Mouse (Mus musculus) liver, embryonic 16.5 days (tissue): ENCODE results near the gene Matn1. TPM values are rescaled to one million over a fixed set of nuclear protein-coding genes. Genes with fewer than 3 reads are reported as not detected.

Experiments
- ATAC-seq: fragments of 200-750 bp; cut with Nextera tagmentation; 2 replicates; pipeline ENCODE4 v1.8.0; 2017; ENCODE audit warnings: low read depth, mild to moderate bottlenecking, moderate number of reproducible peaks, moderate library complexity
- H3K27ac ChIP-seq: fragments of 300-500 bp; sonication (generic); 2 replicates; pipeline ENCODE4 v1.5.1; 2014; ENCODE audit warnings: mild to moderate bottlenecking, low read length
- H3K27me3 ChIP-seq: fragments of 300-500 bp; sonication (generic); 2 replicates; pipeline ENCODE4 v1.6.1; 2014; ENCODE audit warnings: low read depth, low read length, mixed read lengths; ENCODE audit not compliant: control insufficient read depth, insufficient read depth
- H3K36me3 ChIP-seq: fragments of 300-500 bp; sonication (generic); 2 replicates; pipeline ENCODE4 v1.6.1; 2014; ENCODE audit warnings: mild to moderate bottlenecking; ENCODE audit not compliant: control insufficient read depth, insufficient read depth
- H3K4me1 ChIP-seq: fragments of 300-500 bp; sonication (generic); 2 replicates; pipeline ENCODE4 v1.6.1; 2014; ENCODE audit warnings: low read depth, low read length, mixed read lengths; ENCODE audit not compliant: control insufficient read depth
- H3K4me2 ChIP-seq: fragments of 300-500 bp; sonication (generic); 2 replicates; pipeline ENCODE4 v1.6.1; 2014; ENCODE audit warnings: low read depth, low read length, mixed read lengths
- H3K4me3 ChIP-seq: fragments of 300-500 bp; sonication (generic); 2 replicates; pipeline ENCODE4 v1.5.1; 2014; ENCODE audit warnings: low read depth, mild to moderate bottlenecking, low read length
- H3K9ac ChIP-seq: fragments of 300-500 bp; sonication (generic); 2 replicates; pipeline ENCODE4 v1.6.1; 2014; ENCODE audit warnings: low read depth, low read length
- H3K9me3 ChIP-seq: fragments of 300-500 bp; sonication (generic); replicated peaks from 2 replicates; pipeline ENCODE4 v1.6.1; 2016; ENCODE audit warnings: low read length; ENCODE audit not compliant: control insufficient read depth
- WGBS: fragments of 180-500 bp; shearing (Covaris S2); extraction: QIAGEN DNeasy Blood & Tissue Kit; methylation state at CpG from one replicate; pipeline ENCODE4 v1.1.7; 2014; ENCODE audit not compliant: insufficient replicate concordance; 5-methylcytosine and 5-hydroxymethylcytosine counted together
- polyA plus RNA-seq: library from polyadenylated mRNA; unstranded; fragments of >200 nt; fragmentation: Nextera tagmentation; extraction: Ambion mirVana; gene quantifications from 2 replicates; pipeline ENCODE4 v1.2.1, GENCODE M21; 2015

The Matn1 gene
- polyA plus RNA-seq, 1 experiment from 2014 or later = 0.04 TPM

DNA sequence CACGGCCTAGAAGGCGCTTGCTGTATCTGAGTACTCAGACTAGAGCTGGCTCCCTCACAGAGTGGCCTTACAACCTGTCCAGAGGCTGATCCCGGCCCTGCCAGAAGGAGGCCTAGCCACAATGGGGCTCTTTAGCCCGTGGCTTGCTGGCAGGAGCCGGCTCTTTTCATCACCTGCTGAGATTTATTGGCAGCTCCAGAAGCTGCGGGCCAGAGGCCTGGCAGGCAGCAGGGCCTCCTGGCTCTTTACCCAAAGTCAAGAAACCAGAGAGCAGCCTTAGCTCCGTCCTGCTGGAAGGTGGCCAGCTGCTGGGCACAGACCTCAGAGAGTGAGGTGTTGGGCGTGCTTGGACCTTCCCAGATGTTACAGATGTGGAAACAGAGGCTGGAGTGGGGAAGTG, 37.9 kb upstream of the Matn1 start:
- H3K4me3 ChIP-seq = no peak overlapping the region
- WGBS = 59% methylated on average over 8 of the region's 8 CpGs
- H3K36me3 ChIP-seq = no peaks in the 10 kb centered on the region
- no peaks in the 10 kb centered on the region for H3K27me3 ChIP-seq
- no peak overlapping the region for H3K27ac ChIP-seq
- no peak for ATAC-seq
- H3K4me1 ChIP-seq = peaks cover 9% of the 10 kb centered on the region
- no peak overlapping the region for H3K4me2 ChIP-seq
- no peaks in the 10 kb centered on the region for H3K9me3 ChIP-seq
- H3K9ac ChIP-seq = no peak overlapping the region

DNA sequence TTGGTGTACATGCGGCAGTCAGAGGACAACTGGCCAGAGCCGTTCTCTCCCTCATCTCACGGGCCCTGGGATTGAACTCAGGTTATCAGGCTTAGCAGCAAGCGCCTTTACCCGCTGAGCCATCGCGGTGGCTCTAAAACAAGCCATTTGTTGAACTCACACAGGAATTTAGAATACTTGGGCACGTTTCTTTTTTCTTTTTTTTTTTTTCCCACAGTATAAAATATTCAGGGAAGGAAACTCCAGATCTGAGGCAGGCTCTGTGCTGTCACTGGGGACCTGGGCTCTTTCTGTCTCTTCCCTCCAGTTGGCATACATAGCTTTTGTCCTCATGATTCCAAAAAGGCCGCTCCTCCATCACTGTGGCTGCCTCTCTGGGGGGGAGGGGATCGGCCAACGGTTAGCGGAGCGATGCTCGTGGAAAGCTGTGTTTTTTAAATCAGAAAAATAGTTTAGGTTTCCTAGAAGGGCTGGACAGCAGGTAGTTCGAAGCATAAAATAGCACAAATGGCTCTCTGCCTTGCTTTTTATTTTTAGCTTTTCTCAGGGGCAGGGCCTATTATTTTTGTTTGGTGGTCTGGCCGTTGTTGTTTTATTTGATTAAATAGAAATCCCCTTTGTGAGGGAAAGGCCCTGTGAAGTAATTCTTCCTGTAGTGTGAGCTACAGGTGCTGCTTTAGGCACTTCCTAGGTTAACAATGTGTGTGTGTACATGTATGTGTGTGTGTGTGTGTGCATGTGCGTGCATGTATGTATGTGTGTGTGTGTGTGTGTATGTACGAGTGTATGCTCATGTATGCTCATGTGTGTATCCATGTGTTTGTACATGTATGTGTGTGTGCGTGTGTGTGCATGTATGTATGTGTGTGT, 36.8 kb upstream of the Matn1 start:
- ATAC-seq = no peak
- H3K4me3 ChIP-seq = no peak overlapping the region
- no peaks in the 10 kb centered on the region for H3K27me3 ChIP-seq
- H3K27ac ChIP-seq = no peak overlapping the region
- WGBS = 75% methylated on average over 19 of the region's 19 CpGs
- no peak overlapping the region for H3K9ac ChIP-seq
- no peaks in the 10 kb centered on the region for H3K36me3 ChIP-seq
- peaks cover 6% of the 10 kb centered on the region for H3K4me1 ChIP-seq
- no peak overlapping the region for H3K4me2 ChIP-seq
- H3K9me3 ChIP-seq = no peaks in the 10 kb centered on the region

DNA sequence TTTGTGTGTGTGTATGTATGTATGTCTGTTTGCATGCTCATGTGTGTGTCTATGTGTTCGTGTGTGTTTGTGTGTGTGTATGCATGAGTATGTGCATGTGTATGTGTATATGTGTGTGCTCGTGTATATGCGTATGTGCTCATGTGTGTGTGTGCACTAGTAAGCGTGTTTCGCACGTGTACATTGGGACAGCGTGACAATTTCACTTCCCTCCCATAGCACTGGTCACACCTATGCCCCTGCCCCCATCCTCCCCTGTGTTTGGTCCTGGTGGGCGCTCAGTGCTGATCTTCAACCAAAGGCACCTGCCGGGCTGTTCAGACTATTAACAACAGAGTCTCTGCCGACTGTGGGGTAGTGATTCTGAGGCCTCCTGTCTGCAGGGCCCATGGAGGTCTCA, 36.1 kb upstream of the Matn1 start:
- Histone ChIP-seq H3K36me3 (no peaks in the 10 kb centered on the region), H3K4me2 (no peak overlapping the region), H3K27ac (no peak overlapping the region), H3K4me3 (no peak overlapping the region), H3K9ac (no peak overlapping the region), H3K4me1 (peaks cover 6% of the 10 kb centered on the region), H3K9me3 (no peaks in the 10 kb centered on the region), H3K27me3 (no peaks in the 10 kb centered on the region)
- ATAC-seq = no peak
- WGBS = 80% methylated on average over 10 of the region's 10 CpGs

DNA sequence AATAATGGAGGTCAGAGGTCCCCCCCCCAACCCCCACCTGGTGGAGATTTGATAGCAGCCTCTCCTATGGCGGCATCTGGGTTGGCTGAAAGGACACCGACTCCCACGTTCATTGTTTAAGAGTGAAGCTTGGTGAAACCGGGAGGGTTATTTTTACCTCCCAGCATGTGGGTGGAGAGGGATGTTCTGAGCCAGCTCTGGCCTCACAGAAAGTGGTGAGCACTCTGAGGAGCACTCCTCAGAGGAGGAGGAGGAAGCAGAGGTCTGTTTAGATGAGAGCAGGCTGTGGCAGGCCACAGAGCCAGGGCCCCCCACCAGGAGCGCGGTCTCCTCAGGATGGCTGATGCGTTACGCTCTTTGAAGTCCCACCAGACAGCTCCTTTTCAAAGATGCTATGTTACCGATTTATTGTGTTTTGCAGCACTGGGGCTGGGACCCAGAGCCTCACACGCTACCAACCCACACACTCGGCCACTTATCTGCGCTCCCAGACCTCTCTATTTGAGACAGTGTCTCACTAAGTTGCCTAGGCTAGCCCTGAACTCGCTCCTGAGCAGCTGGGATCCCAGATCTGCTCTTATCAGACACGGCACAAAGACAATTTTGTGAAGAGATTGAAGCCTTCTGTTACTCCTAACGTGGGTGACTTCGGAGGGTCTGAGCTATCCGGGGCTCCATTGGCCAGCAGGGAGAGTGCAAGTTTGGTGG, 34.9 kb upstream of the Matn1 start:
- Histone ChIP-seq H3K9ac (no peak overlapping the region), H3K4me3 (no peak overlapping the region), H3K36me3 (no peaks in the 10 kb centered on the region), H3K4me2 (no peak overlapping the region), H3K27me3 (no peaks in the 10 kb centered on the region), H3K27ac (no peak overlapping the region), H3K9me3 (no peaks in the 10 kb centered on the region), H3K4me1 (peaks cover 6% of the 10 kb centered on the region)
- peak; percentile 31; the same call in 1 of the 2 replicates for ATAC-seq
- 24% methylated on average over 17 of the region's 17 CpGs for WGBS

DNA sequence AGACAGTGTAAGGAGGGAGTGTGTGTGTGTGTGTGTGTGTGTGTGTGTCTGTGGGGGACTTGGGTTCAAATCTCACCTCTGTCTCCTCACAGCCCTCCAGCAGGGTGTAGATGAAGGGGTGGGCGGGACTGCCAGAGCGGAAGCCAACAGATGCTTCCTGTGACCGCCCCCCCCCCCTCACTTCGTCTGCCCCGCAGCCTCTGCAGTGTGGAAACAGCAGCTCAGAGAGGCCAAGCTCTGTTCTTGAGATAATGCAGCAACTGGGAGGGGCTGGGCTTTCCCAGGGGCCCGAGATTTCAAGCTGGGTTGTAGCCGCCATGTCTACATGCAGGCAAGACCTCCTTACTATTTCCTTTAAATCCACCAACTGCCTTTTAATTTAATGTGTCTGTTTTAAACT, 33.5 kb upstream of the Matn1 start:
- ATAC-seq = peak; percentile 16; the same call in 1 of the 2 replicates
- H3K4me2 ChIP-seq = no peak overlapping the region
- H3K4me3 ChIP-seq = no peak overlapping the region
- H3K9me3 ChIP-seq = no peaks in the 10 kb centered on the region
- 9% methylated on average over 7 of the region's 7 CpGs for WGBS
- H3K27me3 ChIP-seq = no peaks in the 10 kb centered on the region
- H3K36me3 ChIP-seq = no peaks in the 10 kb centered on the region
- H3K27ac ChIP-seq = no peak overlapping the region
- H3K4me1 ChIP-seq = peaks cover 6% of the 10 kb centered on the region
- no peak overlapping the region for H3K9ac ChIP-seq

DNA sequence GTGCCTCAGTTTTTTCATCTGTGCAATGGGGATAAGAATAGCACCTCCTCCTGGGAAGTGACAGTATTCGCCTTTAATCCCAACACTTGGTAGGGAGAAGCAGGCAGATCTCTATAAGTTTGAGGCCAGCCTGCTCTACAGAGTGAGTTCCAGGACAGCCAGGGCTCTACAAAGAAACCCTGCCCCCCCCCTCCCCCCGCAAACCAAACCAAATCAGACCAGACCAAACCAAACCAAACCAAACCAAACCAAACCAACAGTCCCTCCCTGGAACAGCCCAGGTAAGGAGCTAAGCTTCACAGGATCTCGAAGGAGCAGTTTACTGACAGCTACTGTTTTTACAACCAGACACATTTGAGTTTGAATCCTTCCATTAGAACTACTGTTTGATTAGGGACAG, 31.6 kb upstream of the Matn1 start:
- Histone ChIP-seq H3K27ac (no peak overlapping the region), H3K4me1 (peaks cover 6% of the 10 kb centered on the region), H3K4me2 (no peak overlapping the region), H3K36me3 (no peaks in the 10 kb centered on the region), H3K9me3 (no peaks in the 10 kb centered on the region), H3K9ac (no peak overlapping the region), H3K4me3 (no peak overlapping the region), H3K27me3 (no peaks in the 10 kb centered on the region)
- 38% methylated on average over 3 of the region's 3 CpGs for WGBS
- no peak for ATAC-seq

DNA sequence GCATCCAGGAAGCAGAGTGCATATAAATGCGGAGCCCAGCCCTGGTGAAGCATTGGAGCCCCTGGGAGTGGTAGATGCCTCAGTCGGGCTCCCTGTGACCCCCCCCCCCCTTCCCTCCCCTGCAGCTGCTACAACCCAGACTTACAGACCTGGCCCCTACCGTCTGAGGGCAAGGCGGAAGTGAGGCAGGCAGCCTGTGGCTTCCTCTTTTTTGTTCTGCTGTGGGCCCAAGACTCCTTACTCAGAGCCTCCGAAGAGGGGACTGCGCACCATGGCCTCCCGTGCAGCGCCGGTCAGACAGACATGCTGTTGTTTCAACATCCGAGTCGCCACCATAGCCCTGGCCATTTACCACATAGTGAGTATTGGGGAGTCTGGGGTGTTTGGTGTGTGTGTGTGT, 31.1 kb upstream of the Matn1 start, which contains the start of gene Laptm5:
Laptm5 (plus strand) TSS at position 49 of the 400 bp plus-strand sequence.
- Histone ChIP-seq H3K4me3 (peak within 1 kb of the TSS; percentile 46), H3K27ac (peak within 1 kb of the TSS; percentile 71), H3K9me3 (no peaks in the 10 kb centered on the region), H3K36me3 (no peaks in the 10 kb centered on the region), H3K9ac (peak within 1 kb of the TSS; percentile 42), H3K4me2 (peak within 1 kb of the TSS; percentile 20; the same call in 1 of the 2 replicates), H3K4me1 (peaks cover 6% of the 10 kb centered on the region), H3K27me3 (no peaks in the 10 kb centered on the region)
- peak; percentile 47; the same call in 1 of the 2 replicates for ATAC-seq
- WGBS = 19% methylated on average over 11 of the region's 11 CpGs

DNA sequence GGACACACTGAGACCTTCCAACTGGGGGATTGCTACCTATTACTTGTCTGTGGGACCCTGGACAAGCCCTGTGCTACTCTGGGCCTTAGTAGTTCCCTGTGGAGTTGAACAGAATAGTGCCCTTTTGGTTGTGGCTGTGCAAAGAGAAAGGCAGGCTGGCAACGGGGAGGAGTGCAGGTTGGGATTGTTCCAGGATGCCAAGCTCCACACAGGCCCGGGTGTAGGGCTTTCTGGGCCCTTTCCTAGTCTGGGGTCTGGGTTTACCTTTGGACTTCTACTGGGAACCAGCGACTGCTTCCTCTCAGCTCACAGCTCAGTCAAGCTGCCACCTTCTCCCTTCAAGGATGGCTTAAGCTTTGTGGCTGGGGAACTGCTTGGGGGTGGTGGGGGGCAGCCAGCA, 30.7 kb upstream of the Matn1 start:
- ATAC-seq = no peak
- H3K9ac ChIP-seq = peak overlapping the region; percentile 42
- H3K36me3 ChIP-seq = no peaks in the 10 kb centered on the region
- H3K4me1 ChIP-seq = peaks cover 6% of the 10 kb centered on the region
- H3K27ac ChIP-seq = peak overlapping the region; percentile 71
- 3% methylated on average over 3 of the region's 3 CpGs for WGBS
- peak overlapping the region; percentile 46 for H3K4me3 ChIP-seq
- peak overlapping the region; percentile 20; the same call in 1 of the 2 replicates for H3K4me2 ChIP-seq
- H3K27me3 ChIP-seq = no peaks in the 10 kb centered on the region
- H3K9me3 ChIP-seq = no peaks in the 10 kb centered on the region

DNA sequence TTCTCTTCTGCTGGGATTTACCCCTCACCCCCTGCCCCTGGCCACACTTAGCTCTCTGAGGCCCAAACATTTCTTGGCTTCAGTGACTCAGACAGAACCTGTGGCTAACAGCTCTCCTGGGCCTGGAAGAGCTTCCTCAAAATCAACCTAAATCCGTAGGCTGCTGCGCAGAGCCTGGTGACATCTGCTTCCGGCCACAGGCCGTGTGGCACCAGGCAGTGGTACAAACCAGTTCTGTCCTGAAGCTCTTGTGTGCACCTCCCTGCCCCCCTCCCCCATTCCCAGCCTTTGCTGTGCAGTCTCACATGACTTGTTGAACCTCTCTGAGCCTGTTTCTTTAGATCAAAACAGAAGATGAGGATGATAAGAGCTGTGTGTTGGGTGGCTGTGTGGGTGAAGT, 30.2 kb upstream of the Matn1 start:
- H3K27ac ChIP-seq = peak overlapping the region; percentile 71
- H3K9ac ChIP-seq = peak overlapping the region; percentile 42; the same call in 1 of the 2 replicates

More for the DNA sequence above, 30.2 kb upstream of the Matn1 start:
- ATAC-seq = peak; percentile 35; the same call in 1 of the 2 replicates
- WGBS = 18% methylated on average over 4 of the region's 4 CpGs
- H3K4me3 ChIP-seq = peak overlapping the region; percentile 46
- no peaks in the 10 kb centered on the region for H3K9me3 ChIP-seq
- no peaks in the 10 kb centered on the region for H3K27me3 ChIP-seq
- peak overlapping the region; percentile 20; the same call in 1 of the 2 replicates for H3K4me2 ChIP-seq
- peaks cover 6% of the 10 kb centered on the region for H3K4me1 ChIP-seq
- no peaks in the 10 kb centered on the region for H3K36me3 ChIP-seq
